Mouse (Mus musculus): ENCODE results near the gene Usp6nl. TPM values are rescaled to one million over a fixed set of nuclear protein-coding genes. Genes with fewer than 3 reads are reported as not detected.

Usp6nl gene
- total RNA-seq, 1 experiment = 9.1 TPM

GRCm38 (mm10) chr2:6334011-6334410 is 11.5 kb downstream of the Usp6nl start:
- TF ChIP-seq ZNF384 (IDR thresholded peaks at IDR 0.05; ENCODE audit: low read depth, low read length) (no peak), MAFK (IDR thresholded peaks at IDR 0.05; ENCODE audit: insufficient read depth, low read depth, low read length) (no peak), HCFC1 (IDR thresholded peaks at IDR 0.05; ENCODE audit: borderline replicate concordance, insufficient read depth, low read length) (no peak), ZC3H11A (IDR thresholded peaks at IDR 0.05; ENCODE audit: borderline replicate concordance, low read depth, low read length) (no peak), CHD2 (IDR thresholded peaks at IDR 0.05; ENCODE audit: low read depth, low read length) (no peak)
- peaks cover 0 to 5% of the 10 kb centered on the region in 2 experiments; a peak in 1 of 4 replicates for H3K4me1 ChIP-seq (ENCODE audit: control insufficient read depth in 2 of 2, insufficient read depth in 2 of 2, low read length in 2 of 2, poor library complexity in 1 of 2)
- no peak for DNase-seq (ENCODE audit: low read depth, low spot score)
- peaks cover 2% of the 10 kb centered on the region; the same call in 1 of the 2 replicates for H3K36me3 ChIP-seq (ENCODE audit: control insufficient read depth, insufficient read depth, low read length, poor library complexity, severe bottlenecking)
- in situ Hi-C loops (cut with MboI; ENCODE audit: low sequenced_read_pairs in 2 of 2, unreplicated experiment in 2 of 2) = no loop called here
- H3K9me3 ChIP-seq (ENCODE audit: control insufficient read depth, insufficient read depth, low read depth, low read length) = no peaks in the 10 kb centered on the region
- H3K27ac ChIP-seq (ENCODE audit: insufficient read depth, low read depth, low read length, poor library complexity, severe bottlenecking) = no peak overlapping the region
- H3K9ac ChIP-seq (ENCODE audit: insufficient read depth, low read depth, low read length, poor library complexity, severe bottlenecking) = no peak overlapping the region
- H3K4me3 ChIP-seq (ENCODE audit: insufficient read depth in 1 of 2, low read depth in 1 of 2, low read length in 2 of 2, poor library complexity in 1 of 2, severe bottlenecking in 1 of 2) = no peak overlapping the region

- TF ChIP-seq ZC3H11A (IDR thresholded peaks at IDR 0.05; ENCODE audit: borderline replicate concordance, low read depth, low read length) (no peak), HCFC1 (IDR thresholded peaks at IDR 0.05; ENCODE audit: borderline replicate concordance, insufficient read depth, low read length) (no peak), CHD2 (IDR thresholded peaks at IDR 0.05; ENCODE audit: low read depth, low read length) (no peak), ZNF384 (IDR thresholded peaks at IDR 0.05; ENCODE audit: low read depth, low read length) (no peak), MAFK (IDR thresholded peaks at IDR 0.05; ENCODE audit: insufficient read depth, low read depth, low read length) (no peak)
- Histone ChIP-seq H3K4me3 (ENCODE audit: insufficient read depth in 1 of 2, low read depth in 1 of 2, low read length in 2 of 2, poor library complexity in 1 of 2, severe bottlenecking in 1 of 2) (no peak overlapping the region), H3K4me1 (ENCODE audit: control insufficient read depth in 2 of 2, insufficient read depth in 2 of 2, low read length in 2 of 2, poor library complexity in 1 of 2) (peaks cover 0 to 5% of the 10 kb centered on the region in 2 experiments; a peak in 1 of 4 replicates), H3K9ac (ENCODE audit: insufficient read depth, low read depth, low read length, poor library complexity, severe bottlenecking) (no peak overlapping the region), H3K36me3 (ENCODE audit: control insufficient read depth, insufficient read depth, low read length, poor library complexity, severe bottlenecking) (peaks cover 2% of the 10 kb centered on the region; the same call in 1 of the 2 replicates), H3K27ac (ENCODE audit: insufficient read depth, low read depth, low read length, poor library complexity, severe bottlenecking) (no peak overlapping the region), H3K9me3 (ENCODE audit: control insufficient read depth, insufficient read depth, low read depth, low read length) (no peaks in the 10 kb centered on the region)
- in situ Hi-C loops (cut with MboI; ENCODE audit: low sequenced_read_pairs in 2 of 2, unreplicated experiment in 2 of 2) = no loop called here
- DNase-seq (ENCODE audit: low read depth, low spot score) = no peak
Measured at GRCm38 (mm10) chr2:6335032-6335735, 12.7 kb downstream of the Usp6nl start.

- Histone ChIP-seq H3K9me3 (ENCODE audit: control insufficient read depth, insufficient read depth, low read depth, low read length) (no peaks in the 10 kb centered on the region), H3K4me3 (ENCODE audit: insufficient read depth in 1 of 2, low read depth in 1 of 2, low read length in 2 of 2, poor library complexity in 1 of 2, severe bottlenecking in 1 of 2) (no peak overlapping the region), H3K27ac (ENCODE audit: insufficient read depth, low read depth, low read length, poor library complexity, severe bottlenecking) (no peak overlapping the region), H3K4me1 (ENCODE audit: control insufficient read depth in 2 of 2, insufficient read depth in 2 of 2, low read length in 2 of 2, poor library complexity in 1 of 2) (peaks cover 0 to 5% of the 10 kb centered on the region in 2 experiments; a peak in 1 of 4 replicates), H3K9ac (ENCODE audit: insufficient read depth, low read depth, low read length, poor library complexity, severe bottlenecking) (no peak overlapping the region), H3K36me3 (ENCODE audit: control insufficient read depth, insufficient read depth, low read length, poor library complexity, severe bottlenecking) (peaks cover 2% of the 10 kb centered on the region; the same call in 1 of the 2 replicates)
- in situ Hi-C loops (cut with MboI; ENCODE audit: low sequenced_read_pairs in 2 of 2, unreplicated experiment in 2 of 2) = no loop called here
- DNase-seq (ENCODE audit: low read depth, low spot score) = no peak
- TF ChIP-seq HCFC1 (IDR thresholded peaks at IDR 0.05; ENCODE audit: borderline replicate concordance, insufficient read depth, low read length) = no peak
- no peak for TF ChIP-seq CHD2 (IDR thresholded peaks at IDR 0.05; ENCODE audit: low read depth, low read length)
- no peak for TF ChIP-seq MAFK (IDR thresholded peaks at IDR 0.05; ENCODE audit: insufficient read depth, low read depth, low read length)
Measured at GRCm38 (mm10) chr2:6336013-6336412, 13.5 kb downstream of the Usp6nl start.

GRCm38 (mm10) chr2:6336649-6337048 is 14.2 kb downstream of the Usp6nl start:
- no peaks in the 10 kb centered on the region for H3K9me3 ChIP-seq (ENCODE audit: control insufficient read depth, insufficient read depth, low read depth, low read length)
- H3K27ac ChIP-seq (ENCODE audit: insufficient read depth, low read depth, low read length, poor library complexity, severe bottlenecking) = no peak overlapping the region
- DNase-seq (ENCODE audit: low read depth, low spot score) = no peak
- H3K4me1 ChIP-seq (ENCODE audit: control insufficient read depth in 2 of 2, insufficient read depth in 2 of 2, low read length in 2 of 2, poor library complexity in 1 of 2) = peaks cover 0 to 5% of the 10 kb centered on the region in 2 experiments; a peak in 1 of 4 replicates
- no peak for TF ChIP-seq ZNF384 (IDR thresholded peaks at IDR 0.05; ENCODE audit: low read depth, low read length)
- TF ChIP-seq CHD2 (IDR thresholded peaks at IDR 0.05; ENCODE audit: low read depth, low read length) = no peak
- no peak overlapping the region for H3K4me3 ChIP-seq (ENCODE audit: insufficient read depth in 1 of 2, low read depth in 1 of 2, low read length in 2 of 2, poor library complexity in 1 of 2, severe bottlenecking in 1 of 2)
- in situ Hi-C loops (cut with MboI; ENCODE audit: low sequenced_read_pairs in 2 of 2, unreplicated experiment in 2 of 2) = no loop called here
- peaks cover 2% of the 10 kb centered on the region; the same call in 1 of the 2 replicates for H3K36me3 ChIP-seq (ENCODE audit: control insufficient read depth, insufficient read depth, low read length, poor library complexity, severe bottlenecking)
- H3K9ac ChIP-seq (ENCODE audit: insufficient read depth, low read depth, low read length, poor library complexity, severe bottlenecking) = no peak overlapping the region
